Mouse (Mus musculus): ENCODE results near the gene B430305J03Rik. TPM values are rescaled to one million over a fixed set of nuclear protein-coding genes. Genes with fewer than 3 reads are reported as not detected.

Gene B430305J03Rik
- polyA plus RNA-seq, 1 experiment = 0.58 TPM

DNA sequence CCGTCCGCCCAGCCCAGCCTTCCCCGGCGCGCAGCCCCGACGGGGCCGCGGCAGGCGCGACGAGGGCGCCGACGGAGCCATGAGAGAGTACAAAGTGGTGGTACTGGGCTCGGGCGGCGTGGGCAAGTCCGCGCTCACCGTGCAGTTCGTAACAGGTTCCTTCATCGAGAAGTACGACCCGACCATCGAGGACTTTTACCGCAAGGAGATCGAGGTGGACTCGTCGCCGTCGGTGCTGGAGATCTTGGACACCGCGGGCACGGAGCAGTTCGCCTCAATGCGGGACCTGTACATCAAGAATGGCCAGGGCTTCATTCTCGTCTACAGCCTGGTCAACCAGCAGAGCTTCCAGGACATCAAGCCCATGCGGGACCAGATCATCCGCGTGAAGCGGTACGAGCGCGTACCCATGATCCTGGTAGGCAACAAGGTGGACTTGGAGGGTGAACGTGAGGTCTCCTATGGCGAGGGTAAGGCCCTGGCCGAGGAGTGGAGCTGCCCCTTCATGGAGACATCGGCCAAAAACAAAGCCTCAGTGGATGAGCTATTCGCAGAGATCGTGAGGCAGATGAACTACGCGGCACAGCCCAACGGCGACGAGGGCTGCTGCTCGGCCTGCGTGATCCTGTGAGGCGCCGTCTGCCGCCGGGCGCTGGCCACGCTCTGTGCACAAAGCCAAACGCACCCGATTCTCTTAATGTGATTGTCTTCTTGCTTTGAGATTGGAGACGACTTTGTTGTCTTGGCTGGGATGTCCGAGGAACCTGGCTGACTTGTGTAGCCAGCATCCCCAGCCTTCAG, 573 bp downstream of the B430305J03Rik start:
- TF ChIP-seq CTCF (IDR thresholded peaks at IDR 0.05; ENCODE audit: borderline replicate concordance, control insufficient read depth, extremely low read depth, insufficient read depth, low read length, poor library complexity) (no peak), POLR2A (IDR thresholded peaks at IDR 0.05; ENCODE audit: control insufficient read depth, extremely low read depth, insufficient read depth, low read length, poor library complexity) (no peak)
- Histone ChIP-seq H3K27me3 (ENCODE audit: control insufficient read depth, insufficient read depth, low read length) (no peaks in the 10 kb centered on the region), H3K4me3 (ENCODE audit: control insufficient read depth, insufficient read depth, low read length) (peak overlapping the region; percentile 69), H3K4me1 (replicated peaks; ENCODE audit: control insufficient read depth, insufficient read depth, low read length) (peaks cover 7% of the 10 kb centered on the region), H3K36me3 (ENCODE audit: control insufficient read depth, insufficient read depth, low read length) (no peaks in the 10 kb centered on the region), H3K27ac (ENCODE audit: control insufficient read depth, insufficient read depth, low read length) (peak overlapping the region; percentile 22; the same call in 1 of the 2 replicates)
- under 1% methylated on average over 68 of the region's 68 CpGs for WGBS
- DNase-seq = peak; percentile 47

DNA sequence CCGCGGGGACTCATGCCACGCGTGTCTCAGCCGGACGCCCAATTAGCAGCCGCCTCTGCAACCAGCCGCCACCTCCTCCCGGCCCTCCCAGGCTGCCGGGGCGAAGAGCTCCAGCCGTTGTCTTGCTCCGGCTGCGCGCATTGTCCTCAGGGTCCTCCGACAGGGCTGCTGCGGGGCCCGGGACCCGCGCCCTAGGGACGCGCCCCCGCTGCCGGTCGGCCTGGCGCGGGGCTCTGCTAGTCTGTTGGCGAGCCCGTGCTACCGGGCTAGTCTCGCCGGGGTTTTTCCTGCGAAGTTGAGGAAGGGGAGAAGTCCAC, 1.1 kb downstream of the B430305J03Rik start:
- TF ChIP-seq POLR2A (IDR thresholded peaks at IDR 0.05; ENCODE audit: control insufficient read depth, extremely low read depth, insufficient read depth, low read length, poor library complexity) (no peak), CTCF (IDR thresholded peaks at IDR 0.05; ENCODE audit: borderline replicate concordance, control insufficient read depth, extremely low read depth, insufficient read depth, low read length, poor library complexity) (0 out of 2 replicates have a peak, but pooled peaks have one; percentile 6)
- H3K36me3 ChIP-seq (ENCODE audit: control insufficient read depth, insufficient read depth, low read length) = no peaks in the 10 kb centered on the region
- H3K4me3 ChIP-seq (ENCODE audit: control insufficient read depth, insufficient read depth, low read length) = peak overlapping the region; percentile 69
- DNase-seq = no peak
- H3K4me1 ChIP-seq (replicated peaks; ENCODE audit: control insufficient read depth, insufficient read depth, low read length) = peaks cover 7% of the 10 kb centered on the region
- WGBS = under 1% methylated on average over 33 of the region's 33 CpGs
- H3K27me3 ChIP-seq (ENCODE audit: control insufficient read depth, insufficient read depth, low read length) = no peaks in the 10 kb centered on the region
- no peak overlapping the region for H3K27ac ChIP-seq (ENCODE audit: control insufficient read depth, insufficient read depth, low read length)

DNA sequence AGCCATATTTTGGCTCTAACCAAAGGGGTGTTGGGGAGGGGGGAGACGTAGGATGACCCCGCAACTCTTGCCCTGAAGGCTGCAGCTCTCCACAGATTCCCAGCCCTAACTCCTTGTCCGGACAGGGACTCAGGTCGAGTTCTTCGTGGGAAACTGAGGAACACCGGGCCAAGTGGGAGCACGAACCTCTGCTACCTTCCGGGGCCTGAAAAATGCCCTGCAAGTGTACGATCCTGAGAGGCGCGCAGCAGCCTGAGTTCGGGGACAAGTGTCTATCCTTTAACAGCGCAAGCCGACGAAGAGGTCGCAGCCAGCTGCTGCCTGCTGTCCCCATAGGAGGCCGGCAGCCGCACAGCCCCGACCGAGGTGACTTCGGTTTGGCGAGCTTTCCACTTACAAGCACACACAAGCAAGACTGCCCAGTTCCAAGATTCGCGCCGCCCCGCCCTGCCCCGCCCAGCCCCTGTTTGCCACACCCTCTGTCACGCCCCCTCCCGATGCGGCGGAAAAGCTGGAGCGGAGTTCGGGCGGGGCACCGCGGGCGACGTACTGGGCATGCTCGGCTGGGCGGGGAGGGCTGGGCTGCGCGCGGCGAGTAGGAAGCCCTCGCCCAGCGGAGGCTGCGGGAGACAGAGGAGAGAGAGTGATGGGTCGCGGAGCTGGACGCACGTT, 1.6 kb downstream of the B430305J03Rik start:
- peaks cover 7% of the 10 kb centered on the region for H3K4me1 ChIP-seq (replicated peaks; ENCODE audit: control insufficient read depth, insufficient read depth, low read length)
- no peaks in the 10 kb centered on the region for H3K27me3 ChIP-seq (ENCODE audit: control insufficient read depth, insufficient read depth, low read length)
- H3K36me3 ChIP-seq (ENCODE audit: control insufficient read depth, insufficient read depth, low read length) = no peaks in the 10 kb centered on the region
- peak overlapping the region; percentile 17; the same call in 1 of the 2 replicates for H3K27ac ChIP-seq (ENCODE audit: control insufficient read depth, insufficient read depth, low read length)
- TF ChIP-seq CTCF (IDR thresholded peaks at IDR 0.05; ENCODE audit: borderline replicate concordance, control insufficient read depth, extremely low read depth, insufficient read depth, low read length, poor library complexity) (0 out of 2 replicates have a peak, but pooled peaks have one; percentile 31), POLR2A (IDR thresholded peaks at IDR 0.05; ENCODE audit: control insufficient read depth, extremely low read depth, insufficient read depth, low read length, poor library complexity) (peak; percentile 90)
- peak; percentile 94 for DNase-seq
- H3K4me3 ChIP-seq (ENCODE audit: control insufficient read depth, insufficient read depth, low read length) = peak overlapping the region; percentile 69
- WGBS = under 1% methylated on average over 51 of the region's 51 CpGs

DNA sequence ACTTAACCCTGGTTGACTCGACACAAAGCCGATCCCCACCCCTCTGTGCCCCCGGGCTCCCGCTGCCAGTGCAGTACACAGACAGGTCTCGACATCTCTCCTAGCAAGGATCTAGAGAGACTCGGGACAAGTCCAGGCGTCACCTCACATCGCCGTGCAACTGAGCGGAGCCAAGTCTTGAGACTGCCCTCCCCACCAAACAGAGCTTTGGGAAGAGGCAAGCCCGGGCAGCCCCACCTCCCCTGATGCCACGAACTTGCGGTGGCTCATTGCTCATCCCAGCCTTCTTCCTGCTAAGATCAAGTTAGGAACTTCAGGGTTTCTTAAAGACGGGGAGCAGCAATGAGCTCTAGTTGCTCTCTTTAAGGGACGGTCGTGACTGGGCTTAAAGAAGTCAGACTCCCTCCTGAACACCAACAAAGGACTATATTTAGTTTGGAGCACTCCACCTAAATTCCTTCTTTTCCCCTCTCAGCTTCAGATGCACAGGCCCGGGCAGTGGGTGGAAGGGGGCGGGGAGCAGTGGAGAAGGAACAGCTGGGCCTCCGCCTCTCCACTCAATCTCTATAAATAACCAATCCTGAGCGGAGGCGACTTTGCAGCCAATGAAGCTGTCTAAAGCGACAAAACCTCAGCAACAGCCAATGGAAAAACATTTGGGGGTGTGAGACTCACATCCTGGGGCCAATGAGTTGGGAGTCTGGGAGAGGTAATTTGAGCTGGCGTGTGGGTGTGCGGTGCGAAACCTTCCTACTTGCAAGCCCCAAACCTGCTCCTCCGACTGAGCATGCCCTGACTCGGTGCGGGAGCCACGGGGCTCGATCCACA, 2.4 kb downstream of the B430305J03Rik start:
- no peaks in the 10 kb centered on the region for H3K36me3 ChIP-seq (ENCODE audit: control insufficient read depth, insufficient read depth, low read length)
- DNase-seq = peak; percentile 88
- H3K4me1 ChIP-seq (replicated peaks; ENCODE audit: control insufficient read depth, insufficient read depth, low read length) = peaks cover 9% of the 10 kb centered on the region
- 1% methylated on average over 30 of the region's 30 CpGs for WGBS
- H3K27ac ChIP-seq (ENCODE audit: control insufficient read depth, insufficient read depth, low read length) = peak overlapping the region; percentile 44; the same call in 1 of the 2 replicates
- H3K27me3 ChIP-seq (ENCODE audit: control insufficient read depth, insufficient read depth, low read length) = no peaks in the 10 kb centered on the region
- peak overlapping the region; percentile 64 for H3K4me3 ChIP-seq (ENCODE audit: control insufficient read depth, insufficient read depth, low read length)
- TF ChIP-seq POLR2A (IDR thresholded peaks at IDR 0.05; ENCODE audit: control insufficient read depth, extremely low read depth, insufficient read depth, low read length, poor library complexity) (peak; percentile 17; the same call in 1 of the 2 replicates), CTCF (IDR thresholded peaks at IDR 0.05; ENCODE audit: borderline replicate concordance, control insufficient read depth, extremely low read depth, insufficient read depth, low read length, poor library complexity) (no peak)

DNA sequence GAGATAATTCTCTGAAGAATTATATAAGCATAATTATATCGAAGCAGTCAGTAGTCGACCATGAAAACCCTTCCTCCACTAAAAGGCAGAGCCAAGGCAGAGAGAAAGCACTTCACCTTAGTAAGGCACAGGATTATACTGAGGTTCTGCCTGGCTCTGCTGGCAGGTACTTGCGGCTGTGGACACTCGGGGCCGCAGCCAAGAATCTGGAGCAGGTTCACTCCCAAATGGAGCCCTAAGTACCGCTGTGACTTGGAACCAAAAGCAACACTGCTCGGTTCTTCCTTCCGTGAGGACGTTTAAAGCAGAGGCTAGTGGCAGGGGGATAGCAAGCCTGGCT, 3.0 kb downstream of the B430305J03Rik start:
- peak overlapping the region; percentile 44; the same call in 1 of the 2 replicates for H3K27ac ChIP-seq (ENCODE audit: control insufficient read depth, insufficient read depth, low read length)
- H3K27me3 ChIP-seq (ENCODE audit: control insufficient read depth, insufficient read depth, low read length) = no peaks in the 10 kb centered on the region
- H3K4me1 ChIP-seq (replicated peaks; ENCODE audit: control insufficient read depth, insufficient read depth, low read length) = peaks cover 9% of the 10 kb centered on the region
- DNase-seq = no peak
- no peaks in the 10 kb centered on the region for H3K36me3 ChIP-seq (ENCODE audit: control insufficient read depth, insufficient read depth, low read length)
- H3K4me3 ChIP-seq (ENCODE audit: control insufficient read depth, insufficient read depth, low read length) = peak overlapping the region; percentile 64
- 6% methylated on average over 9 of the region's 9 CpGs for WGBS
- TF ChIP-seq CTCF (IDR thresholded peaks at IDR 0.05; ENCODE audit: borderline replicate concordance, control insufficient read depth, extremely low read depth, insufficient read depth, low read length, poor library complexity) (no peak), POLR2A (IDR thresholded peaks at IDR 0.05; ENCODE audit: control insufficient read depth, extremely low read depth, insufficient read depth, low read length, poor library complexity) (no peak)

DNA sequence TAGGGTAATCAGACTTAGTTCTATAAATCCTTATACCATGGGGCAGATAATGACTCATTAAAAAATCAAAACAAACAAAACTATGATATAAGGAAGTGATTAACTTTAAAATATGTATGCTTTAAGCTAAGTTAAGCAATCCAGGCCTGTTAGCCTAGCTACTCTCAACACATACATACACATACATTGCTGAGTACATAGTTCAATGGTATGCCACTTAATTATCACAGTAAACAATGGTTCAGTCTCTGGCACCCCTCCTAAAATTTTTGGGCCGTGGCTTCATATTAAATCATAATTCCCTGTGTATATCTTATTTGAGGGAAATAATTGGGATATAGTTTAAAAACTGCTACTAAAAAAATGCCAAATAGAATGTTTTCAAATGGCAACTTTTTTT, 4.4 kb downstream of the B430305J03Rik start, which contains the start of gene Rap2b:
Gene Rap2b (plus strand): TSS at position 301 of the 400 bp plus-strand sequence.
- peaks cover 7% of the 10 kb centered on the region for H3K4me1 ChIP-seq (replicated peaks; ENCODE audit: control insufficient read depth, insufficient read depth, low read length)
- WGBS = 95% methylated on average over 1 of the region's 1 CpGs
- H3K4me3 ChIP-seq (ENCODE audit: control insufficient read depth, insufficient read depth, low read length) = no peak within 1 kb of the TSS

More for the DNA sequence above, 4.4 kb downstream of the B430305J03Rik start, which contains the start of gene Rap2b:
- no peaks in the 10 kb centered on the region for H3K27me3 ChIP-seq (ENCODE audit: control insufficient read depth, insufficient read depth, low read length)
- TF ChIP-seq POLR2A (IDR thresholded peaks at IDR 0.05; ENCODE audit: control insufficient read depth, extremely low read depth, insufficient read depth, low read length, poor library complexity) (no peak), CTCF (IDR thresholded peaks at IDR 0.05; ENCODE audit: borderline replicate concordance, control insufficient read depth, extremely low read depth, insufficient read depth, low read length, poor library complexity) (no peak)
- H3K36me3 ChIP-seq (ENCODE audit: control insufficient read depth, insufficient read depth, low read length) = no peaks in the 10 kb centered on the region
- DNase-seq = no peak
- no peak within 1 kb of the TSS for H3K27ac ChIP-seq (ENCODE audit: control insufficient read depth, insufficient read depth, low read length)

Data from thymus, adult 2 months (tissue).